Comparison of ENCODE assay signal across 24 mouse cellular contexts in genomic region chr8:105935105-105935504, GRCm38 (mm10). TPM values are rescaled to one million over a fixed set of nuclear protein-coding genes. Genes with fewer than 3 reads are reported as not detected.
A peak's percentile ranks its signal among the peaks of the same experiment; 100 is the strongest.
DNase-seq lines count a peak whose midpoint lies in the region; ATAC-seq and TF ChIP-seq lines count a peak whose summit lies in the region.
"Had no signal": no experiment of that assay in that cellular context is flagged by ENCODE, and none has a peak within 500 bp of the region (broad histone marks: within the 10 kb centered on the region; RNA-seq: fewer than 3 reads in every experiment).

No protein-coding gene starts in this region.

- no peak for ATAC-seq in limb, embryonic 11.5 days (ENCODE audit: insufficient number of reproducible peaks, low FRiP score, low TSS enrichment, low read depth)
- peak; percentile 5; the same call in 1 of the 2 replicates for ATAC-seq in G1E (ENCODE audit: extremely low read depth, insufficient number of reproducible peaks, low FRiP score, poor library complexity, severe bottlenecking)
- ATAC-seq in limb, embryonic 13.5 days (ENCODE audit: low FRiP score, low read depth): no peak
- no peak for ATAC-seq in forebrain, embryonic 14.5 days
- ATAC-seq: hindbrain, postnatal 0 days; intestine, embryonic 16.5 days; midbrain, embryonic 16.5 days had no signal

- H3K27me3 ChIP-seq in limb, embryonic 11.5 days (ENCODE audit: control insufficient read depth, insufficient read depth, low read length): no peaks in the 10 kb centered on the region
- H3K27me3 ChIP-seq in limb, embryonic 10.5 days (ENCODE audit: low read depth, poor library complexity, severe bottlenecking): no peaks in the 10 kb centered on the region
- H3K27me3 ChIP-seq in G1E (ENCODE audit: insufficient read depth, low read length) (no peaks in the 10 kb centered on the region), myocyte (ENCODE audit: control insufficient read depth, insufficient read depth, insufficient read length) (no peaks in the 10 kb centered on the region)
- H3K27me3 ChIP-seq in limb, embryonic 13.5 days: no peaks in the 10 kb centered on the region
- no peaks in the 10 kb centered on the region for H3K27me3 ChIP-seq in forebrain, embryonic 14.5 days (replicated peaks; ENCODE audit: control insufficient read depth, insufficient read depth, low read length)
- H3K27me3 ChIP-seq: embryonic facial prominence, embryonic 13.5 days; forebrain, embryonic 12.5 days; neural tube, embryonic 15.5 days; stomach, embryonic 15.5 days had no signal

- TF ChIP-seq CTCF in G1E (IDR thresholded peaks at IDR 0.05; ENCODE audit: low read depth, low read length): no peak

- no peak for DNase-seq in limb, embryonic 11.5 days (ENCODE audit: low spot score)
- no peak for DNase-seq in limb, embryonic 10.5 days (ENCODE audit: low spot score)
- DNase-seq in G1E (ENCODE audit: low spot score): peak; percentile 28
- no peak for DNase-seq in forebrain, embryonic 14.5 days (ENCODE audit: low spot score)
- DNase-seq in frontal cortex, postnatal 25 days (ENCODE audit: low spot score in 2 of 2): no peak
- DNase-seq: adrenal gland, postnatal 25 days; cerebellum, adult 11 months; cerebellum, adult 9-11 months; kidney, adult 9 months; kidney, postnatal 14 days; lung, postnatal 4 days had no signal

- H3K4me1 ChIP-seq in limb, embryonic 11.5 days (ENCODE audit: control insufficient read depth, insufficient read depth, low read length): 0 out of 2 replicates have a peak, but pooled peaks cover 4% of the 10 kb centered on the region
- H3K4me1 ChIP-seq in limb, embryonic 10.5 days: peaks cover 33% of the 10 kb centered on the region
- H3K4me1 ChIP-seq in G1E (ENCODE audit: insufficient read depth, low read depth, low read length): peaks cover 72% of the 10 kb centered on the region
- peaks cover 26% of the 10 kb centered on the region for H3K4me1 ChIP-seq in limb, embryonic 13.5 days
- peaks cover 5% of the 10 kb centered on the region for H3K4me1 ChIP-seq in forebrain, embryonic 14.5 days (ENCODE audit: control insufficient read depth, insufficient read depth, low read length)

- 85% methylated on average over 6 of the region's 6 CpGs for WGBS in limb, embryonic 11.5 days
- WGBS in limb, embryonic 10.5 days: 88% methylated on average over 6 of the region's 6 CpGs
- WGBS in limb, embryonic 13.5 days: 81% methylated on average over 6 of the region's 6 CpGs
- 86% methylated on average over 6 of the region's 6 CpGs for WGBS in forebrain, embryonic 14.5 days

- no peak overlapping the region for H3ac ChIP-seq in myocyte (ENCODE audit: control insufficient read depth, insufficient read length)

- peak overlapping the region; percentile 8; the same call in 1 of the 2 replicates for H3K4me3 ChIP-seq in limb, embryonic 11.5 days (ENCODE audit: low read depth, low read length)
- no peak overlapping the region for H3K4me3 ChIP-seq in limb, embryonic 10.5 days
- peak overlapping the region; percentile 20; the same call in 1 of the 2 replicates for H3K4me3 ChIP-seq in G1E (ENCODE audit: low read depth, low read length)
- no peak overlapping the region for H3K4me3 ChIP-seq in limb, embryonic 13.5 days
- H3K4me3 ChIP-seq in myocyte: no peak overlapping the region
- no peak overlapping the region for H3K4me3 ChIP-seq in forebrain, embryonic 14.5 days (ENCODE audit: low read depth, low read length)
- H3K4me3 ChIP-seq: forebrain, embryonic 12.5 days; stomach, embryonic 15.5 days had no signal

- no peaks in the 10 kb centered on the region for H3K9me3 ChIP-seq in limb, embryonic 11.5 days (ENCODE audit: control insufficient read depth, low read length)
- no peaks in the 10 kb centered on the region for H3K9me3 ChIP-seq in limb, embryonic 10.5 days (replicated peaks)
- H3K9me3 ChIP-seq in G1E (replicated peaks): no peaks in the 10 kb centered on the region
- no peaks in the 10 kb centered on the region for H3K9me3 ChIP-seq in limb, embryonic 13.5 days
- H3K9me3 ChIP-seq in forebrain, embryonic 14.5 days (replicated peaks; ENCODE audit: control insufficient read depth, low read length): no peaks in the 10 kb centered on the region
- H3K9me3 ChIP-seq: embryonic facial prominence, embryonic 13.5 days; forebrain, embryonic 12.5 days; midbrain, embryonic 10.5 days; neural tube, embryonic 15.5 days; stomach, embryonic 15.5 days had no signal

- H3K79me2 ChIP-seq in myocyte (ENCODE audit: control insufficient read depth, insufficient read depth): no peaks in the 10 kb centered on the region

- no peak overlapping the region for H3K9ac ChIP-seq in limb, embryonic 11.5 days (ENCODE audit: low read length)
- H3K9ac ChIP-seq in limb, embryonic 13.5 days: no peak overlapping the region
- no peak overlapping the region for H3K9ac ChIP-seq in forebrain, embryonic 14.5 days (ENCODE audit: low read length)
- H3K9ac ChIP-seq: forebrain, embryonic 12.5 days; stomach, embryonic 15.5 days had no signal

- no peak overlapping the region for H3K27ac ChIP-seq in limb, embryonic 11.5 days (replicated peaks; ENCODE audit: low read depth, low read length)
- H3K27ac ChIP-seq in limb, embryonic 10.5 days: no peak overlapping the region
- H3K27ac ChIP-seq in limb, embryonic 13.5 days: 0 out of 2 replicates have a peak overlapping the region, but pooled peaks have one; percentile 76
- H3K27ac ChIP-seq in forebrain, embryonic 14.5 days (ENCODE audit: low read depth, low read length): no peak overlapping the region
- H3K27ac ChIP-seq: embryonic facial prominence, embryonic 13.5 days; forebrain, embryonic 12.5 days; hindbrain, postnatal 0 days; midbrain, embryonic 10.5 days; neural tube, embryonic 15.5 days; stomach, embryonic 15.5 days had no signal

- H3K4me2 ChIP-seq in limb, embryonic 11.5 days (ENCODE audit: low read depth, severe bottlenecking): no peak overlapping the region
- H3K4me2 ChIP-seq in limb, embryonic 13.5 days (replicated peaks): peak overlapping the region; percentile 96; the same call in 1 of the 2 replicates
- no peak overlapping the region for H3K4me2 ChIP-seq in myocyte (ENCODE audit: low read depth)
- no peak overlapping the region for H3K4me2 ChIP-seq in forebrain, embryonic 14.5 days (ENCODE audit: low read length)
- H3K4me2 ChIP-seq: stomach, embryonic 15.5 days had no signal

- H3K36me3 ChIP-seq in limb, embryonic 11.5 days (ENCODE audit: control insufficient read depth, insufficient read depth, low read length): peaks cover under 1% of the 10 kb centered on the region; the same call in 1 of the 2 replicates
- peaks cover 26% of the 10 kb centered on the region for H3K36me3 ChIP-seq in limb, embryonic 10.5 days
- H3K36me3 ChIP-seq in G1E (replicated peaks) (peaks cover 68% of the 10 kb centered on the region), myocyte (ENCODE audit: control insufficient read depth, insufficient read depth) (no peaks in the 10 kb centered on the region)
- H3K36me3 ChIP-seq in limb, embryonic 13.5 days: peaks cover 47% of the 10 kb centered on the region
- H3K36me3 ChIP-seq in forebrain, embryonic 14.5 days (ENCODE audit: control insufficient read depth, insufficient read depth, low read length): peaks cover 11% of the 10 kb centered on the region; the same call in 1 of the 2 replicates

- no peak for TF ChIP-seq POLR2A in myocyte (IDR thresholded peaks at IDR 0.05; ENCODE audit: insufficient read length, low read depth)

RNA-seq across cellular contexts. Expression of gene Ctrl, which starts 1.4 kb away (rescaled TPM):
- polyA plus RNA-seq in limb, embryonic 11.5 days (2014; fragmentation: Nextera tagmentation; extraction: Ambion mirVana): 1.1 and 1.5 TPM in 2 replicates
- polyA plus RNA-seq in limb, embryonic 10.5 days (2016; fragmentation: Nextera tagmentation; extraction: Ambion mirVana): 1.6 and 2.0 TPM in 2 replicates
- not detected in 2 replicates for total RNA-seq in G1E (2014; fragmentation: Nextera tagmentation)
- total RNA-seq in G1E (2017): 0.38 and 1.1 TPM in 2 replicates
- polyA plus RNA-seq in G1E (2012): 0.14 TPM in 1 of 2 replicates, not detected in the other
- polyA plus RNA-seq in limb, embryonic 13.5 days (2015; fragmentation: Nextera tagmentation; extraction: Ambion mirVana): 1.4 and 1.7 TPM in 2 replicates
- 0.14 TPM for polyA plus RNA-seq in myocyte (2012; fragmentation: generic; extraction: Trizol)
- 1.9 and 2.5 TPM in 2 replicates for polyA plus RNA-seq in forebrain, embryonic 14.5 days (2014; fragmentation: Nextera tagmentation; extraction: Ambion mirVana)
- total RNA-seq: gastrocnemius, adult 8-10 months; hematopoietic stem cell, adult 5-6 weeks had no signal
- polyA plus RNA-seq: erythroblast, embryonic 14.5 days had no signal

RNA-seq across cellular contexts. Expression of gene Psmb10, which starts 3.1 kb away (rescaled TPM):
- polyA plus RNA-seq in limb, embryonic 11.5 days (2014; fragmentation: Nextera tagmentation; extraction: Ambion mirVana): 24.6 and 28.4 TPM in 2 replicates
- polyA plus RNA-seq in limb, embryonic 10.5 days (2016; fragmentation: Nextera tagmentation; extraction: Ambion mirVana): 28.9 and 40.3 TPM in 2 replicates
- 14.4 and 16.3 TPM in 2 replicates for total RNA-seq in G1E (2014; fragmentation: Nextera tagmentation)
- total RNA-seq in G1E (2017): 15.3 and 19.7 TPM in 2 replicates
- 125 and 148 TPM in 2 replicates for polyA plus RNA-seq in G1E (2012)
- polyA plus RNA-seq in limb, embryonic 13.5 days (2015; fragmentation: Nextera tagmentation; extraction: Ambion mirVana): 29.2 and 32.0 TPM in 2 replicates
- 60.0 TPM for polyA plus RNA-seq in myocyte (2012; fragmentation: generic; extraction: Trizol)
- polyA plus RNA-seq in forebrain, embryonic 14.5 days (2014; fragmentation: Nextera tagmentation; extraction: Ambion mirVana): 48.2 and 57.8 TPM in 2 replicates

RNA-seq across cellular contexts. Expression of gene Lcat, which starts 8.1 kb away (rescaled TPM):
- 1.2 and 1.3 TPM in 2 replicates for polyA plus RNA-seq in limb, embryonic 11.5 days (2014; fragmentation: Nextera tagmentation; extraction: Ambion mirVana)
- 2.0 and 2.1 TPM in 2 replicates for polyA plus RNA-seq in limb, embryonic 10.5 days (2016; fragmentation: Nextera tagmentation; extraction: Ambion mirVana)
- total RNA-seq in G1E (2014; fragmentation: Nextera tagmentation) (0.92 TPM in 1 of 2 replicates, not detected in the other), G1E (2017) (0.17 and 0.22 TPM in 2 replicates)
- polyA plus RNA-seq in G1E (2012) (0.29 and 0.40 TPM in 2 replicates), myocyte (2012; fragmentation: generic; extraction: Trizol) (1.1 TPM)
- 2.8 TPM in 2 replicates for polyA plus RNA-seq in limb, embryonic 13.5 days (2015; fragmentation: Nextera tagmentation; extraction: Ambion mirVana)
- 0.17 and 0.48 TPM in 2 replicates for polyA plus RNA-seq in forebrain, embryonic 14.5 days (2014; fragmentation: Nextera tagmentation; extraction: Ambion mirVana)
- total RNA-seq: hematopoietic stem cell, adult 5-6 weeks had no signal

RNA-seq across cellular contexts. Expression of gene Slc12a4, which starts 30.8 kb away (rescaled TPM):
- 23.5 and 27.2 TPM in 2 replicates for polyA plus RNA-seq in limb, embryonic 11.5 days (2014; fragmentation: Nextera tagmentation; extraction: Ambion mirVana)
- 31.9 and 37.7 TPM in 2 replicates for polyA plus RNA-seq in limb, embryonic 10.5 days (2016; fragmentation: Nextera tagmentation; extraction: Ambion mirVana)
- total RNA-seq in G1E (2014; fragmentation: Nextera tagmentation): 3.7 and 4.4 TPM in 2 replicates
- 6.6 and 7.2 TPM in 2 replicates for total RNA-seq in G1E (2017)
- polyA plus RNA-seq in G1E (2012): 7.4 and 8.7 TPM in 2 replicates
- 48.8 and 56.3 TPM in 2 replicates for polyA plus RNA-seq in limb, embryonic 13.5 days (2015; fragmentation: Nextera tagmentation; extraction: Ambion mirVana)
- 95.7 TPM for polyA plus RNA-seq in myocyte (2012; fragmentation: generic; extraction: Trizol)
- 5.1 and 9.4 TPM in 2 replicates for polyA plus RNA-seq in forebrain, embryonic 14.5 days (2014; fragmentation: Nextera tagmentation; extraction: Ambion mirVana)

RNA-seq across cellular contexts. Expression of gene Pskh1, which starts 34.9 kb away (rescaled TPM):
- 27.8 and 28.9 TPM in 2 replicates for polyA plus RNA-seq in limb, embryonic 11.5 days (2014; fragmentation: Nextera tagmentation; extraction: Ambion mirVana)
- polyA plus RNA-seq in limb, embryonic 10.5 days (2016; fragmentation: Nextera tagmentation; extraction: Ambion mirVana): 34.4 and 45.9 TPM in 2 replicates
- total RNA-seq in G1E (2014; fragmentation: Nextera tagmentation): 26.1 and 32.1 TPM in 2 replicates
- total RNA-seq in G1E (2017): 21.3 and 22.7 TPM in 2 replicates
- polyA plus RNA-seq in G1E (2012): 13.1 and 19.5 TPM in 2 replicates
- 45.9 and 46.2 TPM in 2 replicates for polyA plus RNA-seq in limb, embryonic 13.5 days (2015; fragmentation: Nextera tagmentation; extraction: Ambion mirVana)
- 16.1 TPM for polyA plus RNA-seq in myocyte (2012; fragmentation: generic; extraction: Trizol)
- polyA plus RNA-seq in forebrain, embryonic 14.5 days (2014; fragmentation: Nextera tagmentation; extraction: Ambion mirVana): 8.2 and 8.5 TPM in 2 replicates

Comparison
In these comparisons a context has a peak if more than half of its experiments do, and no peak if none do; other contexts are left out.
1. H3K4me3 ChIP-seq: peak in limb, embryonic 11.5 days (single experiment) and G1E (single experiment); none in limb, embryonic 10.5 days (single experiment), limb, embryonic 13.5 days (single experiment), myocyte (single experiment) and forebrain, embryonic 14.5 days (single experiment).